Mouse (Mus musculus): Measurements from ENCODE around the gene Bcap31. TPM values are rescaled to one million over a fixed set of nuclear protein-coding genes. Genes with fewer than 3 reads are reported as not detected.

Gene Bcap31
- polyA plus RNA-seq, 1 experiment = 10.7 TPM

- TF ChIP-seq GATA1 (IDR thresholded peaks at IDR 0.05; ENCODE audit: low read length) = no peak
These were observed 15.5 kb downstream of the Bcap31 start for GRCm38 (mm10) chrX:73700472-73700871.

- no peak for TF ChIP-seq GATA1 (IDR thresholded peaks at IDR 0.05; ENCODE audit: low read length)
These were observed 24.9 kb downstream of the Bcap31 start for GRCm38 (mm10) chrX:73690917-73691629.

GRCm38 (mm10) chrX:73685629-73686028 lies 30.3 kb downstream of the Bcap31 start:
- no peak for TF ChIP-seq GATA1 (IDR thresholded peaks at IDR 0.05; ENCODE audit: low read length)

- no peak for TF ChIP-seq GATA1 (IDR thresholded peaks at IDR 0.05; ENCODE audit: low read length)
These were observed 31.0 kb downstream of the Bcap31 start for GRCm38 (mm10) chrX:73684978-73685377.

DNA sequence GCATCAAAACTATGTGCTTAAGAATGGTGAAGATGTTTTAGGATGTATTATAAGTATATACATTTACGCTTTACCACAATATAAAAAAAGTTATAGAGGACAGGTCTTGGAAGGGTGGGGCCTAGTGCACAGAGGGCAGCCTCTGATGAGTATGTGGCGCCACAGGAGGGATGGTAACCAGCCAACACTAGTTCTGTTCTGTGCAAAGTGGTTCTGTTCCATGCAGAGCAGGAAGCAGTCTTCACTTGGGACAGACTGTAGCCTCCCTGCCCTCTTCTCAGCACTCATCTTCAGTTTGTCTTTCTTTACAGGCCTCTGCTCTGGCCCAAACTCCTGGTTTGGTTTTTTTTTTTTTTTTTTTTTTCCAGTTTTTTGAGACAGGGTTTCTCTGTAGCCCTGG lies 31.8 kb downstream of the Bcap31 start:
- no peak for TF ChIP-seq GATA1 (IDR thresholded peaks at IDR 0.05; ENCODE audit: low read length)

DNA sequence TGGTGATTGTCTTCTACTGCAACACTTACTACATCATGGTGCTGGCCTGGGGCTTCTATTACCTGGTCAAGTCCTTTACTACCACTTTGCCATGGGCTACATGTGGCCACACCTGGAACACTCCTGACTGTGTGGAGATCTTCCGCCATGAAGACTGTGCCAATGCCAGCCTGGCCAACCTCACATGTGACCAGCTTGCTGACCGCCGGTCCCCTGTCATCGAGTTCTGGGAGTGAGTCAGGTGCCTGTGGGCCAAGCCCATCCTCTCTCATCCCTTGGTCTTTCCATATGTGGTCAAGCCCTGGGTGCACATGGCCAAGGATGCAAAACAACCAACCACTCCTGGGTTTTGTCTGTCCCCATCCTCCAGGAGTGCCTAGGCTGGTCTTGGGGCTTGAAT lies 39.3 kb downstream of the Bcap31 start:
- TF ChIP-seq GATA1 (IDR thresholded peaks at IDR 0.05; ENCODE audit: low read length) = no peak

- TF ChIP-seq GATA1 (IDR thresholded peaks at IDR 0.05; ENCODE audit: low read length) = no peak
These were observed 40.7 kb downstream of the Bcap31 start for GRCm38 (mm10) chrX:73675231-73675630.

GRCm38 (mm10) chrX:73673968-73674661 lies 41.9 kb downstream of the Bcap31 start:
- TF ChIP-seq GATA1 (IDR thresholded peaks at IDR 0.05; ENCODE audit: low read length) = no peak

DNA sequence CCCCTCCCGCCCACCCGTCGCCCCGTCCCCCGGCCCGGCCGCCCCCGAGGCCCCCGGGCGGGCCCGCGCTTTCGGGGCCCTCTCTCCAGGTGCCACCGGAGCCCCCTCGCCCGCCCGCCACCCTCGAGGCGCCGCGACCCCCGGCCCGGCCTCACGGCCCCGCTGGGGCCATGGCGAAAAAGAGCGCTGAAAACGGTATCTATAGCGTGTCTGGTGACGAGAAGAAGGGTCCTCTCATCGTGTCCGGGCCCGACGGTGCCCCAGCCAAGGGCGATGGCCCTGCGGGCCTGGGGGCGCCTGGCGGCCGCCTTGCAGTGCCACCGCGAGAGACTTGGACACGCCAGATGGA lies 42.4 kb downstream of the Bcap31 start:
- TF ChIP-seq GATA1 (IDR thresholded peaks at IDR 0.05; ENCODE audit: low read length) = no peak

- no peak for TF ChIP-seq GATA1 (IDR thresholded peaks at IDR 0.05; ENCODE audit: low read length)
These were observed 42.9 kb downstream of the Bcap31 start, which contains the start of gene Slc6a8 for GRCm38 (mm10) chrX:73672879-73673618. TSS of gene Slc6a8 (plus strand) at chrX:73673150.

DNA sequence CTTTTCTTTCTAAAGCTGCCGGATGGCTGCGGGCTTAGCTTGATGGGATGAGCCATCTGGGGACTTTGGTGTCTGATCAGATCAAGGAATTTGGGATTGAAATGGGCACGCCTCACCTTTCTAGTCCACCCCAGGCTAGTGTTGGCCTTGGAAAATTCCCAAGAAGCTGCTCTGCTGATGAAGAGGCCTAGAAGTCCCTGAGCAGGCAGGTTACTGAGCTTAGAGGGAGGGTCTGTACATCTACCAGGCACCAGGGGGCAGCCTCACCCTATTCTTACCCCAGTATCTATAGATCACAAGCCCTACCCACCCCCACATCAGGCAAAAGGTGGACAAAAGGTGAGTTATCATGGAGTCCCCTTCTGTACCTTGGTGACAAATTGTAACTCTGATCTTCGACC lies 43.9 kb downstream of the Bcap31 start:
- no peak for TF ChIP-seq GATA1 (IDR thresholded peaks at IDR 0.05; ENCODE audit: low read length)

DNA sequence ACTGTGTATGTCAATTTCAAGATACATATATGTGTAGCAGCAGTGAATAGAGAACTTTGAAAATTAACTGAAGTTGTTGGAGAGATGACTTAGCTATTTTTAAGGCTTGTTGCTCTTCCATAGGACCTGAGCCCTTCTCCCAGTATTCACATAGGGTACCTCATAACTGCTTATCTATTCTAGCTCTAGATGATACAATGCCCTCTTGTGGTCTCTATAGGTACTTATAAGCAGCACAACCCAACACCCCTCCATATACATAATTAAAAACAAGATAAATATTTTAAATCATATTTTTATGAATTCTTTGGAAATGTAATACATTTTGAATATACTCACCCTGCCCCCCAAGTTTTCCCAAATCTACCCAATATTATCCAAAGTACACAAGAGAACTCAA lies 52.8 kb downstream of the Bcap31 start:
- TF ChIP-seq GATA1 (IDR thresholded peaks at IDR 0.05; ENCODE audit: low read length) = no peak

DNA sequence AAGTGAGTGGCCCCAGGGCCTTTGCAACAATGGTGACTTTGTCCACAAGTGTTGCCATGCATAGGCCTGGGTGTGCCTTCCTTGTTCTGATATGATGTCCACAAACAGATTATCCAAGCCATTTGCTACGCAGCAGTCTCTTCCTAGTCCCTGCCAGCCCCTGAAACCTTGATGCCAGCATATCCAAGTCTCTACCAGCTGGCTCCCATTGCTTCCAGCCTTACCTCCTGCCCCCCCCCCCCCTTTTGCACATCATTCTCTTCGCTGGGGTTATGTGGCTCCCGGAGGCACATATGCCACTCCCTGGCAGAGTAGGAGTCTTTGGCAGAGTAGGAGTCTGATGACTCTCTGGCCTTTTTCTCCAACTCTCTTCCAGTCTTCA lies 55.7 kb downstream of the Bcap31 start:
- no peak for TF ChIP-seq GATA1 (IDR thresholded peaks at IDR 0.05; ENCODE audit: low read length)

GRCm38 (mm10) chrX:73659575-73660283 lies 56.2 kb downstream of the Bcap31 start, which contains the start of gene Pnck:
TSS of gene Pnck (minus strand) at chrX:73660117.
- TF ChIP-seq GATA1 (IDR thresholded peaks at IDR 0.05; ENCODE audit: low read length) = no peak

DNA sequence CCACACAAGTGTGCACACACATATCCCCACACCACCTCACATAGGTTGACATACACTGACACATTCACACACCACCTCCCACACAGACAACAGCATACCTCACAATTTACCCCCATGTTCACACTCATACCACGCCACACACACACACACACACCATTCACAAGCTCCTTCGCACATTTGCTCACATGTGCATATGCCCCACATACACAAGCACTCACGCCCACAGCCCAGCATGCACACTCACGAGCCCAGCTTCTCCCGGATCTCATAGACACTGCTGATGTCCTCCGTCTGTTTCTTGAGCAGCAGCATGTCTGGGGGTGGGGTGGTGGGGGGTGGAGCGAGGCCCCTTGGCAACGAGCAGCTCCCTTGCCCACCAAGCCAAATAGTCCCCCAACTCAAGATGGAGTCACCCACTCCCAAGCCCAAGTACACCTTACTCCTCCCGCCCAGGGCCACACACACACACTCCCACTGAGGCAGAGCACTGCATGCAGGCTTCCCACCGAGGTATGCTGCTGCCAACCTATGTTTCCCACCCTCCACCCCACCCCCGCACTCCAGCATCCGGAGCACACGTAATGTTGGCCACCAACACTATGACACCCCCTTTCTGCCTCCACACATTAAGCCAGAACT lies 56.9 kb downstream of the Bcap31 start:
- TF ChIP-seq GATA1 (IDR thresholded peaks at IDR 0.05; ENCODE audit: low read length) = no peak

Measured in G1E-ER4 (cell line).